20 mouse cellular contexts compared by ENCODE assay signal in the genomic region with DNA sequence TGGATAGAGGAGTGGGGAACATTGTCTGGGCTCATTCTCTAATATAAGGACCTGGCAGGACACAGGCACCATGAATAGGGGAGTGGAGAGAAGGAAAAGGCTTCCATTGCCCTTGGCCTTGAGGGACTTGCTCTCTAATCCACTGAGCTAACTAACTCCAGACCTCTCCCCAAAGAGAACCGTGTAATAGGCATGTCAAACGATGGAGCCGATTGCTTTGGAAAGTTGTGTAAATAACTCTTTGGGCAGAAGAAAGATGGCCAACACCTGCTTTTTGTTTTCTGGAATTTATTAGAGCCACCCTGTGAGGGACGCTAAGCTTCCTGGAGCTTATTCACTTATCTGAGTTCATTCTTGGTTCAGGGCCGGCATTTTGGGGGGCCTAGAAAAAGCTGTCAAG.
DNase-seq lines count a peak whose midpoint lies in the region; ATAC-seq and TF ChIP-seq lines count a peak whose summit lies in the region.
"Had no signal": no experiment of that assay in that cellular context is flagged by ENCODE, and none has a peak within 500 bp of the region (broad histone marks: within the 10 kb centered on the region; RNA-seq: fewer than 3 reads in every experiment).

No protein-coding gene starts in this region.

- DNase-seq in gastrocnemius, adult 2 months, result no peak
- DNase-seq in gastrocnemius, postnatal 4 days (ENCODE audit: low spot score in 2 of 2), result no peak
- DNase-seq in lung, postnatal 36 days, result no peak
- no peak for DNase-seq in cerebellum, postnatal 14 days
- DNase-seq: adrenal gland, postnatal 25 days; cerebellum, adult 11-12 months; gastrocnemius, postnatal 14 days; kidney, adult 8-10 months; kidney, postnatal 36 days; right cerebral cortex, postnatal 25 days; thymus, postnatal 4 days had no signal

- H3K36me3 ChIP-seq in lung, embryonic 16.5 days (ENCODE audit: control insufficient read depth, insufficient read depth, low read length), result no peaks in the 10 kb centered on the region
- H3K36me3 ChIP-seq in intestine, embryonic 16.5 days (ENCODE audit: control insufficient read depth, insufficient read depth, low read length), result no peaks in the 10 kb centered on the region
- H3K36me3 ChIP-seq in hindbrain, embryonic 16.5 days (ENCODE audit: control insufficient read depth, insufficient read depth, low read length), result no peaks in the 10 kb centered on the region
- no peaks in the 10 kb centered on the region for H3K36me3 ChIP-seq in midbrain, embryonic 16.5 days (ENCODE audit: control insufficient read depth, insufficient read depth, low read length)
- H3K36me3 ChIP-seq: limb, embryonic 13.5 days had no signal

- 47% methylated on average over 5 of the region's 5 CpGs for WGBS in lung, embryonic 16.5 days
- WGBS in intestine, embryonic 16.5 days, result 39% methylated on average over 5 of the region's 5 CpGs
- 69% methylated on average over 5 of the region's 5 CpGs for WGBS in hindbrain, embryonic 16.5 days
- 80% methylated on average over 5 of the region's 5 CpGs for WGBS in midbrain, embryonic 16.5 days

- no peaks in the 10 kb centered on the region for H3K27me3 ChIP-seq in lung, embryonic 16.5 days (ENCODE audit: control insufficient read depth, insufficient read depth, low read depth, low read length)
- H3K27me3 ChIP-seq in intestine, embryonic 16.5 days (replicated peaks; ENCODE audit: control insufficient read depth, insufficient read depth, low read length), result no peaks in the 10 kb centered on the region
- H3K27me3 ChIP-seq in hindbrain, embryonic 16.5 days (replicated peaks; ENCODE audit: control insufficient read depth, insufficient read depth, low read length), result no peaks in the 10 kb centered on the region
- H3K27me3 ChIP-seq in midbrain, embryonic 16.5 days (ENCODE audit: control insufficient read depth, insufficient read depth, low read depth, low read length), result no peaks in the 10 kb centered on the region
- H3K27me3 ChIP-seq: forebrain, embryonic 13.5 days; limb, embryonic 13.5 days had no signal

- ATAC-seq in lung, embryonic 16.5 days (ENCODE audit: low read depth), result no peak
- ATAC-seq in intestine, embryonic 16.5 days, result no peak
- no peak for ATAC-seq in hindbrain, embryonic 16.5 days
- no peak for ATAC-seq in midbrain, embryonic 16.5 days
- ATAC-seq: CD4-positive, CD25-positive, alpha-beta regulatory T cell, adult 4 months; forebrain, embryonic 13.5 days; hindbrain, postnatal 0 days had no signal

- H3K4me3 ChIP-seq in gastrocnemius, adult 2 months, result no peak overlapping the region
- H3K4me3 ChIP-seq in lung, embryonic 16.5 days (ENCODE audit: low read length), result no peak overlapping the region
- no peak overlapping the region for H3K4me3 ChIP-seq in intestine, embryonic 16.5 days (ENCODE audit: low read length)
- no peak overlapping the region for H3K4me3 ChIP-seq in hindbrain, embryonic 16.5 days (ENCODE audit: low read length)
- no peak overlapping the region for H3K4me3 ChIP-seq in midbrain, embryonic 16.5 days (ENCODE audit: low read depth, low read length)
- H3K4me3 ChIP-seq: forebrain, embryonic 13.5 days; limb, embryonic 13.5 days had no signal

- H3K9me3 ChIP-seq in lung, embryonic 16.5 days (ENCODE audit: control insufficient read depth, low read length), result no peaks in the 10 kb centered on the region
- no peaks in the 10 kb centered on the region for H3K9me3 ChIP-seq in intestine, embryonic 16.5 days (ENCODE audit: control insufficient read depth, low read length)
- no peaks in the 10 kb centered on the region for H3K9me3 ChIP-seq in hindbrain, embryonic 16.5 days (ENCODE audit: control insufficient read depth, low read length)
- H3K9me3 ChIP-seq in midbrain, embryonic 16.5 days (replicated peaks; ENCODE audit: control insufficient read depth, low read length, poor library complexity, severe bottlenecking), result no peaks in the 10 kb centered on the region
- H3K9me3 ChIP-seq: forebrain, embryonic 13.5 days; limb, embryonic 13.5 days had no signal

- H3K27ac ChIP-seq in gastrocnemius, adult 2 months, result peak overlapping the region; percentile 83
- peak overlapping the region; percentile 78 for H3K27ac ChIP-seq in lung, embryonic 16.5 days (ENCODE audit: low read length)
- peak overlapping the region; percentile 69; the same call in 1 of the 2 replicates for H3K27ac ChIP-seq in intestine, embryonic 16.5 days (ENCODE audit: low read length)
- H3K27ac ChIP-seq in hindbrain, embryonic 16.5 days (ENCODE audit: low read depth, low read length), result no peak overlapping the region
- no peak overlapping the region for H3K27ac ChIP-seq in midbrain, embryonic 16.5 days (ENCODE audit: low read length)
- H3K27ac ChIP-seq: forebrain, embryonic 13.5 days; hindbrain, postnatal 0 days; limb, embryonic 13.5 days; liver, embryonic 14.5 days had no signal

- intact Hi-C loops in gastrocnemius, adult 2 months (cut with DNase I), result no loop called here

- no peak overlapping the region for H3K9ac ChIP-seq in lung, embryonic 16.5 days (ENCODE audit: low read length)
- H3K9ac ChIP-seq in intestine, embryonic 16.5 days (ENCODE audit: low read depth, low read length), result no peak overlapping the region
- H3K9ac ChIP-seq in hindbrain, embryonic 16.5 days (ENCODE audit: low read depth, low read length), result no peak overlapping the region
- no peak overlapping the region for H3K9ac ChIP-seq in midbrain, embryonic 16.5 days (ENCODE audit: low read depth, low read length)
- H3K9ac ChIP-seq: forebrain, embryonic 13.5 days; limb, embryonic 13.5 days; liver, embryonic 14.5 days had no signal

- H3K4me1 ChIP-seq in lung, embryonic 16.5 days (replicated peaks; ENCODE audit: control insufficient read depth, insufficient read depth, low read length), result peaks cover 14% of the 10 kb centered on the region
- peaks cover 6% of the 10 kb centered on the region; the same call in 1 of the 2 replicates for H3K4me1 ChIP-seq in intestine, embryonic 16.5 days (ENCODE audit: control insufficient read depth, insufficient read depth, low read length)
- no peaks in the 10 kb centered on the region for H3K4me1 ChIP-seq in hindbrain, embryonic 16.5 days (ENCODE audit: control insufficient read depth, insufficient read depth, low read depth, low read length)
- no peaks in the 10 kb centered on the region for H3K4me1 ChIP-seq in midbrain, embryonic 16.5 days (ENCODE audit: control insufficient read depth, insufficient read depth, low read length)
- H3K4me1 ChIP-seq: forebrain, embryonic 13.5 days had no signal

- TF ChIP-seq CTCF in gastrocnemius, adult 2 months (IDR thresholded peaks at IDR 0.05), result no peak

- no peak overlapping the region for H3K4me2 ChIP-seq in lung, embryonic 16.5 days (ENCODE audit: low read depth, low read length)
- H3K4me2 ChIP-seq in intestine, embryonic 16.5 days (ENCODE audit: low read depth, low read length), result no peak overlapping the region
- H3K4me2 ChIP-seq in hindbrain, embryonic 16.5 days (ENCODE audit: low read length), result no peak overlapping the region
- no peak overlapping the region for H3K4me2 ChIP-seq in midbrain, embryonic 16.5 days (ENCODE audit: low read length)
- H3K4me2 ChIP-seq: forebrain, embryonic 13.5 days; limb, embryonic 13.5 days had no signal

Comparison
In these comparisons a context has a peak if more than half of its experiments do, and no peak if none do; other contexts are left out.
1. H3K27ac ChIP-seq: peak in gastrocnemius, adult 2 months (single experiment), lung, embryonic 16.5 days (single experiment) and intestine, embryonic 16.5 days (single experiment); none in hindbrain, embryonic 16.5 days (single experiment) and midbrain, embryonic 16.5 days (single experiment).